Mouse (Mus musculus) ES-Bruce4 (cell line): Measurements from ENCODE around the gene Lrrc3b. TPM values are rescaled to one million over a fixed set of nuclear protein-coding genes. Genes with fewer than 3 reads are reported as not detected.

ENCODE experiments used
- H3K27ac ChIP-seq: 2 replicates; pipeline ENCODE4 v1.5.1; 2012; ENCODE audit warnings: low read length, inconsistent platforms; ENCODE audit not compliant: insufficient read depth
- H3K27me3 ChIP-seq: 2 replicates; pipeline ENCODE4 v1.6.1; 2012; ENCODE audit warnings: mild to moderate bottlenecking, low read length, inconsistent platforms; ENCODE audit not compliant: control insufficient read depth, poor library complexity, insufficient read depth, severe bottlenecking
- H3K36me3 ChIP-seq: 2 replicates; pipeline ENCODE4 v1.6.1; 2012; ENCODE audit warnings: inconsistent platforms, mild to moderate bottlenecking, low read length, moderate library complexity; ENCODE audit not compliant: control insufficient read depth, poor library complexity, insufficient read depth, severe bottlenecking
- H3K4me1 ChIP-seq: one replicate; pipeline ENCODE4 v1.8.1; 2011; ENCODE audit warnings: low read length; ENCODE audit not compliant: control insufficient read depth, insufficient read depth
- H3K4me3 ChIP-seq: 2 replicates; pipeline ENCODE4 v1.5.1; 2011; ENCODE audit warnings: low read depth, mild to moderate bottlenecking, low read length
- H3K9ac ChIP-seq: 2 replicates; pipeline ENCODE4 v1.6.1; 2012; ENCODE audit warnings: low read depth, mild to moderate bottlenecking, inconsistent platforms; ENCODE audit not compliant: poor library complexity, severe bottlenecking
- H3K9me3 ChIP-seq: replicated peaks from 2 replicates; pipeline ENCODE4 v1.6.1; 2012; ENCODE audit warnings: mild to moderate bottlenecking, low read length, inconsistent platforms; ENCODE audit not compliant: control insufficient read depth, poor library complexity, insufficient read depth, severe bottlenecking
- CTCF ChIP-seq: IDR thresholded peaks from one replicate; pipeline ENCODE4 v1.8.1; 2011; ENCODE audit warnings: low read depth, low read length
- EP300 ChIP-seq: IDR thresholded peaks from 2 replicates; pipeline ENCODE4 v1.6.1; 2011; ENCODE audit warnings: low read depth, low read length; ENCODE audit not compliant: insufficient read depth
- POLR2A ChIP-seq: IDR thresholded peaks from one replicate; pipeline ENCODE4 v1.8.1; 2011; ENCODE audit warnings: low read length; ENCODE audit not compliant: insufficient read depth
- polyA plus RNA-seq: library from polyadenylated mRNA; stranded (reverse); fragments of >200 nt; gene quantifications from 2 replicates; pipeline ENCODE4 v1.2.4, GENCODE M21; 2011; ENCODE audit warnings: low read depth; ENCODE audit not compliant: missing spikeins, insufficient read depth, insufficient read length

Lrrc3b gene
- polyA plus RNA-seq, 1 experiment = 0.42 TPM

DNA sequence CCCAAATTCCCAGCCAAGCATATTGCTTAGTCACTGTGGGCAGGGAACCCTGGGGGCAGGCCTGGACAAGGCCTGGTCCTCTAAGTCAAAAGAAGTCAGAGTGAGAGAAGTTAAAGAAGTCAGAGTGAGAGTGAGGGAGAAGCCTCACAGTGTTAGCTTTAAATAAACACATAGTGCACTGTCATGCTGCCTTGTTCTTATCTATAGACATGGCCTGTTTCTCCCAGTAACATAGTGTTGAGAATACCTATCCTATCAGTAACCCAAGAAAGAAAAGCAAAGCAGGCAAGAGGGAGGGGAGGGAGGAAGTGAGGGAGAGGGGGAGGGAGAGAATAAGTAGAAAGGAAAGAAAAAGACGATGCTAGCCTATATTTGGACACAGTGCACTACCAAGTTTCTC, 6.4 kb downstream of the Lrrc3b start:
- no peaks in the 10 kb centered on the region for H3K36me3 ChIP-seq
- TF ChIP-seq POLR2A = no peak
- no peak for TF ChIP-seq CTCF
- TF ChIP-seq EP300 = no peak

DNA sequence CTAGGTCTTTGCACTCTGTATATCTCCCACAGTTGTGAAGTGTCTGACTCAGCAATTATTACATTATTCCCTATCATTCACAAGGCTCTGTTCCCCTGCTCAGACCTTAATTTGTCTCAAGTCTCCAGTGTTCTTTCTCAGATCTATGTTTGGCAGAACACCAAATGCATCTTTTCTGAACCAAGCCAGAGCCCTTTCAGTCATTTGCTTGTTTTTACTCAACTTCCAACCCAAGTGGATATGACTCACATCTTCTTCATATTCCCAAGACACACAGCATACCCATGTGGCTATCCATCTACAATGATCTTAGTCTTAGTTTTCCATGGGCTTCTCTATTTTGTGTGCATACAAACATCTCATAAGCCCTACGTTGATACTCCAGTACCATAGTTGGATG, 17.2 kb downstream of the Lrrc3b start:
- Histone ChIP-seq H3K4me3 (no peak overlapping the region), H3K27ac (no peak overlapping the region), H3K4me1 (no peaks in the 10 kb centered on the region), H3K27me3 (no peaks in the 10 kb centered on the region), H3K36me3 (no peaks in the 10 kb centered on the region), H3K9ac (no peak overlapping the region), H3K9me3 (no peaks in the 10 kb centered on the region)
- no peak for TF ChIP-seq EP300
- TF ChIP-seq POLR2A = no peak
- TF ChIP-seq CTCF = no peak

More for the DNA sequence above, 6.4 kb downstream of the Lrrc3b start:
- H3K9ac ChIP-seq = no peak overlapping the region
- no peaks in the 10 kb centered on the region for H3K9me3 ChIP-seq
- no peak overlapping the region for H3K4me3 ChIP-seq
- no peak overlapping the region for H3K27ac ChIP-seq
- H3K27me3 ChIP-seq = no peaks in the 10 kb centered on the region
- H3K4me1 ChIP-seq = no peaks in the 10 kb centered on the region

DNA sequence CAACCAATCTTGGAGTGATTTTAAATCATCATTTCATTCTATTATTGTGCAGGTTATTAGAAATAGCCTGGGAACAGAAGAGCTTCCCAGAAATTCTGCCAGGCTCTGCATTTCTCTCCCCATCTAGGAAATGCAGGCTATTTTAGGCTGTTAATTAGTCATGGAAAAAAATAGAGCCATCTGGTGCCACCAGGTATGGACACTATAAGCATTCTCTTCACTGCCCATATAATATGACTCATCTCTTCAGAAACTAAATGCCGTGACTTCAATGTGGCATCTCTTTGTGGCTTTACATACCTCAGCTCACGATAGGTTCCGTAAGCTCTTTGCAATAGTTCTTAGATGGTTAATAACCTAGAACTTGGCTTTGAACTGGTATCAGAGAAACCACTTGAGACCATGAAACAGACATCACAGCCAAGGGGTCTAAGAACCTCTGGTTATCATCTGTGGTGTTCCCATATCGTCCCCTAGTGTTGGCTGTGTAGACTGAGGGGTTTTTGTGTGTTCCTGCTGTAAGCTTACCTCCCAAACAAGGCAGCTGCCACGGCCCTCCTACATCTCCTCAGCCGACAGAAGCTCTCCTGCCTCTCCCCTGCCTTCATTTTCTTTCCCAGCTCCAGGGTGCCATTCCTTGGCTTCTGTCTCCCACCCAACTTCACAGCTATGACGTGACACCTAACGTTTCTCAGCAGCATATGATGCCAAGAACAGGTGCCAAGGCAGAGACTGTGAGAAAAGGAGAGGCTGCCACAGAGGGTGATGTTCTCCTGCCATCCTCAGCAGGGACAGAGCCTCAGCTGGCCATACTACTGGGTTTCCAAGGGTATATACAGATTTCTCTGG, 27.9 kb downstream of the Lrrc3b start:
- Histone ChIP-seq H3K9me3 (0 out of 2 replicates have a peak, but pooled peaks cover 3% of the 10 kb centered on the region), H3K36me3 (no peaks in the 10 kb centered on the region), H3K9ac (no peak overlapping the region), H3K27me3 (no peaks in the 10 kb centered on the region), H3K27ac (no peak overlapping the region), H3K4me1 (no peaks in the 10 kb centered on the region), H3K4me3 (no peak overlapping the region)
- TF ChIP-seq CTCF (no peak), EP300 (no peak), POLR2A (no peak)

DNA sequence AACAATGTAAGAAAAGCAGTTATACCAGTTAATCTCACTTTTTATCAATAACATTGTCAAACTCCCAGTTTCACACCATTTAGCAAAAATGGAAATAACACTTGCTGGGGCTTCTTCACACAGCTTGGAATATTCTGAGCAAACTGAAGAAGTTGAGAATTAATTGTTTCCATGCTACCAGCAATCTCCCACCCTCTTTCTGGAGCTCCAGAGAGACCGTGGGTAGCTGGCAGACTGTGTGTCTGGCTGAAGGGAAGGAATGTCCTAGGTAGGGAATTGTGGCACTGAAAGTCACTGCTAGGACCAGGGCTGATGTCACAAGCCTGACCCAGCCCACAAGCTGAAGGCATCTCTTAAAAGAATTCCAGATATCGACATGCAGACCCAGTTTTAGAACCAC, 53.3 kb downstream of the Lrrc3b start:
- Histone ChIP-seq H3K9me3 (no peaks in the 10 kb centered on the region), H3K4me1 (no peaks in the 10 kb centered on the region), H3K9ac (no peak overlapping the region), H3K36me3 (no peaks in the 10 kb centered on the region), H3K27ac (no peak overlapping the region), H3K27me3 (no peaks in the 10 kb centered on the region), H3K4me3 (no peak overlapping the region)
- TF ChIP-seq EP300 = no peak
- no peak for TF ChIP-seq POLR2A
- no peak for TF ChIP-seq CTCF

DNA sequence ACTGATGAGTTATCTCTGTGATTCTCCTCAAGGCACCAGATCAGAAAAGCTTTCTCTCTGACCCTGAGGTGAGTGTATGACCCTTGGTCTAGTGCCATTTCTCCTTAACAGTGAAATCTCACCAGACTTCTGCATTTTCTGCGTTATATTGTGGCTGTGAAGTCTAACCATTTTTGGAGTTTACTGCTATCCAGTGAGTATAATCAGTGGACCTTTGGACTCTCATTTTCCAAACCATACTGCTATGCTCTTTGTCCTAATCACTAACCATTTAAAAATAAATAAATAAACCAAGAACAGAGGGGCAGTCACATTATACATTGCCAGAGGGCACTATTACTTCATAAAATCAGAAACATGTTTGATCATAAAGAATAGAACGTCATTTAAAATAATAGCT, 53.8 kb downstream of the Lrrc3b start:
- Histone ChIP-seq H3K27ac (no peak overlapping the region), H3K4me3 (no peak overlapping the region), H3K9me3 (no peaks in the 10 kb centered on the region), H3K9ac (no peak overlapping the region), H3K36me3 (no peaks in the 10 kb centered on the region), H3K27me3 (no peaks in the 10 kb centered on the region), H3K4me1 (no peaks in the 10 kb centered on the region)
- TF ChIP-seq EP300 = no peak
- no peak for TF ChIP-seq CTCF
- TF ChIP-seq POLR2A = no peak

DNA sequence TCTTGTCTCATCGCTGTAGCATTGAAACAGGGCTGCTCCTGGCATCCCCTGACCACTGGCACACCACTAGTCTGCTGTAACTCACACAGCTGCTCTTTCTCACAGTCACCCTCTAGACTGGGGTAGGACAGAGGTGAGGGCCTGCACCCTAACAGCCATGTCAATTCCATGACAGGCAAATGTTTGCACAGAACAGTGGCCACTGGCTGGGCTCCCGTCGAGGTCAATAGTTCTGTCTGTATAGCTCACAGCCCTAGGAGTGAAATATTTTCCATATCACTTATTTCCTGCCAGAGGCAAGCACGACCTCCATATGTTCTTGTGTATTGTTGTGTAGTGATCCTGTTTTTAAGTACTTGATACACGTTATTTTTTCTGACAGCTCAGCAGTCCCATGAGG, 54.3 kb downstream of the Lrrc3b start:
- Histone ChIP-seq H3K4me3 (no peak overlapping the region), H3K36me3 (no peaks in the 10 kb centered on the region), H3K9ac (no peak overlapping the region), H3K27me3 (no peaks in the 10 kb centered on the region), H3K27ac (no peak overlapping the region), H3K9me3 (no peaks in the 10 kb centered on the region), H3K4me1 (no peaks in the 10 kb centered on the region)
- TF ChIP-seq CTCF (no peak), POLR2A (no peak), EP300 (no peak)
